Mouse (Mus musculus): Measurements from ENCODE around the gene Dip2b.

- TF ChIP-seq CTCF (IDR thresholded peaks at IDR 0.05; ENCODE audit: low read depth) (no peak), EP300 (IDR thresholded peaks at IDR 0.05; ENCODE audit: low read depth) (no peak)
Measured at GRCm38 (mm10) chr15:100076362-100076761, 37.9 kb downstream of the Dip2b start.

Data from liver, postnatal 0 days (tissue).